Mouse (Mus musculus): Measurements from ENCODE around the gene Gpx7.
A peak's percentile ranks its signal among the peaks of the same experiment; 100 is the strongest.
"Not testable (repeated sequence)": the region's sequence is repeated elsewhere in the genome, so short reads cannot be mapped to it uniquely, and the experiment has no call there.

Gpx7 gene

GRCm38 (mm10) chr4:108391124-108391523 is 15.6 kb downstream of the Gpx7 start:
- DNase-seq (ENCODE audit: low spot score in 2 of 2) = no peak

- DNase-seq (ENCODE audit: low spot score in 2 of 2) = no peak
Measured at GRCm38 (mm10) chr4:108388741-108389140, 18.0 kb downstream of the Gpx7 start.

- DNase-seq (ENCODE audit: low spot score in 2 of 2) = peak; percentile 14 to 20
Measured at GRCm38 (mm10) chr4:108387681-108388253, 19.0 kb downstream of the Gpx7 start.

GRCm38 (mm10) chr4:108387106-108387505 is 19.7 kb downstream of the Gpx7 start:
- DNase-seq (ENCODE audit: low spot score in 2 of 2) = no peak

- no peak for DNase-seq (ENCODE audit: low spot score in 2 of 2)
Measured at GRCm38 (mm10) chr4:108386087-108386486, 20.7 kb downstream of the Gpx7 start.

- DNase-seq (ENCODE audit: low spot score in 2 of 2) = peak in 1 of 2 experiments; percentile 2
Measured at GRCm38 (mm10) chr4:108383183-108383714, 23.5 kb downstream of the Gpx7 start, which contains the start of gene Shisal2a. TSS of gene Shisal2a (minus strand) at chr4:108383349.

GRCm38 (mm10) chr4:108380146-108380545 is 26.6 kb downstream of the Gpx7 start:
- no peak for DNase-seq (ENCODE audit: low spot score in 2 of 2)

GRCm38 (mm10) chr4:108379476-108379875 is 27.3 kb downstream of the Gpx7 start:
- DNase-seq (ENCODE audit: low spot score in 2 of 2) = no peak

- DNase-seq (ENCODE audit: low spot score in 2 of 2) = no peak
Measured at GRCm38 (mm10) chr4:108372166-108372565, 34.6 kb downstream of the Gpx7 start.

GRCm38 (mm10) chr4:108371421-108371820 is 35.3 kb downstream of the Gpx7 start:
- DNase-seq (ENCODE audit: low spot score in 2 of 2) = no peak

GRCm38 (mm10) chr4:108370409-108370808 is 36.4 kb downstream of the Gpx7 start:
- DNase-seq (ENCODE audit: low spot score in 2 of 2) = no peak

- DNase-seq (ENCODE audit: low spot score in 2 of 2) = no peak
Measured at GRCm38 (mm10) chr4:108369254-108369653, 37.5 kb downstream of the Gpx7 start.

GRCm38 (mm10) chr4:108364111-108364476 is 42.7 kb downstream of the Gpx7 start:
- no peak for DNase-seq (ENCODE audit: low spot score in 2 of 2)

GRCm38 (mm10) chr4:108363355-108364110 is 43.2 kb downstream of the Gpx7 start:
- no peak for DNase-seq (ENCODE audit: low spot score in 2 of 2)

- no peak for DNase-seq (ENCODE audit: low spot score in 2 of 2)
Measured at GRCm38 (mm10) chr4:108362321-108363261, 44.2 kb downstream of the Gpx7 start.

- DNase-seq (ENCODE audit: low spot score in 2 of 2) = peak; percentile 26 to 33
Measured at GRCm38 (mm10) chr4:108360136-108361055, 46.4 kb downstream of the Gpx7 start.

- DNase-seq (ENCODE audit: low spot score in 2 of 2) = no peak
Measured at GRCm38 (mm10) chr4:108358498-108358897, 48.3 kb downstream of the Gpx7 start.

GRCm38 (mm10) chr4:108357458-108357857 is 49.3 kb downstream of the Gpx7 start:
- no peak for DNase-seq (ENCODE audit: low spot score in 2 of 2)

GRCm38 (mm10) chr4:108353591-108353990 is 53.2 kb downstream of the Gpx7 start:
- not testable (repeated sequence) for DNase-seq (ENCODE audit: low spot score in 2 of 2)

GRCm38 (mm10) chr4:108350819-108351218 is 55.9 kb downstream of the Gpx7 start:
- no peak for DNase-seq (ENCODE audit: low spot score in 2 of 2)

Measured in frontal cortex, postnatal 36 days (tissue).